Mouse (Mus musculus): ENCODE data around the gene Brf1. TPM values are rescaled to one million over a fixed set of nuclear protein-coding genes. Genes with fewer than 3 reads are reported as not detected.

The Brf1 gene
- polyA plus RNA-seq, 1 experiment from 2014 or later: 55.5 TPM

DNA sequence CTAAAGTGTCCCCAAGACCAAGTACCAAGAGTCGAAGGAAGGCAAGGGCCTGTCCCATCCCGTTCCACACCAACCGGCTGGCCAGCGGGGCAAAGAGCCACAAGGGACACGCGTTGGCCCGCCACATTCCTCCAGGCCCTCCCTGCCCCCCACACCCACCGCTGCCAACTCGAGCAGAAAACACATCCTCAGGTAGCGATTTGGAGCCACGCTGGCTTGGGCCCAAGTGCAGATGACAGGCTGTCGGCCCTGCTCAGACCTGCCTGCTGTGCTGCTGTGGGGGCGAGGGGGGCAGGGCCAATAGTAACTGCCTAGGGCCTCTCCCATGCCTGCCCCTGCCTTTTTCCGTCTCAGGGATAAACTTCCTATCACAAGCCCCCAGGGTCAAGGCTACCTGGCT lies 73.2 kb downstream of the Brf1 start:
- H3K4me3 ChIP-seq (ENCODE audit: low read length): no peak overlapping the region
- no peaks in the 10 kb centered on the region for H3K36me3 ChIP-seq (ENCODE audit: control insufficient read depth, insufficient read depth, low read length)
- peak overlapping the region; percentile 1; the same call in 1 of the 2 replicates for H3K4me2 ChIP-seq (ENCODE audit: low read depth, low read length)
- WGBS: 54% methylated on average over 14 of the region's 14 CpGs
- ATAC-seq (ENCODE audit: low read depth): no peak
- H3K27ac ChIP-seq (ENCODE audit: low read length): no peak overlapping the region
- no peaks in the 10 kb centered on the region for H3K9me3 ChIP-seq (ENCODE audit: control insufficient read depth, low read length)
- peaks cover 8% of the 10 kb centered on the region for H3K4me1 ChIP-seq (replicated peaks; ENCODE audit: control insufficient read depth, insufficient read depth, low read length)
- no peak overlapping the region for H3K9ac ChIP-seq (ENCODE audit: low read length)
- H3K27me3 ChIP-seq (ENCODE audit: control insufficient read depth, insufficient read depth, low read depth, low read length): peaks cover 47% of the 10 kb centered on the region

DNA sequence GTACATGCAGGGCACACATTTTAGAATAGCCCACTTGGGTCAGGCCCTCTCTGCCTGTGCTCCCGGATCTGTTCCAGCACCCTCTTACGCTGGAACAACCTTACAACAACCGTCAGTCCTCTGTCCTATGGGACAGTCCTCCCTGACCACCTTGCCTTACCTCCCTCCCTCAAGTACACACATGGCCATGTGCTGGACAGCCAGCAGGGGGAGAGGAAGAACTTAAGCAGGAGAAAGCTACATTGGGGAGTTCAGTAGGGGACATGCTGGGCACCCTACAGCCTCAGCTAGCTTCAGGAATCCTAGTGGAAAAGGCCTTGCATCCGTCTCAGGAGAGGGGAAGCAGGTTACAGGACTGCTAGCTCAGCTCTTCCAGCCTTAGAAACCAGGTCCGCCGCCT lies 74.6 kb downstream of the Brf1 start:
- Histone ChIP-seq H3K9me3 (ENCODE audit: control insufficient read depth, low read length) (no peaks in the 10 kb centered on the region), H3K4me2 (ENCODE audit: low read depth, low read length) (no peak overlapping the region), H3K36me3 (ENCODE audit: control insufficient read depth, insufficient read depth, low read length) (no peaks in the 10 kb centered on the region), H3K4me1 (replicated peaks; ENCODE audit: control insufficient read depth, insufficient read depth, low read length) (peaks cover 8% of the 10 kb centered on the region), H3K4me3 (ENCODE audit: low read length) (no peak overlapping the region), H3K9ac (ENCODE audit: low read length) (no peak overlapping the region), H3K27me3 (ENCODE audit: control insufficient read depth, insufficient read depth, low read depth, low read length) (peaks cover 40% of the 10 kb centered on the region), H3K27ac (ENCODE audit: low read length) (no peak overlapping the region)
- no peak for ATAC-seq (ENCODE audit: low read depth)
- 75% methylated on average over 6 of the region's 6 CpGs for WGBS

GRCm38 (mm10) chr12:112922541-112922940 lies 78.0 kb downstream of the Brf1 start:
- no peak overlapping the region for H3K27ac ChIP-seq (ENCODE audit: low read length)
- no peak for ATAC-seq (ENCODE audit: low read depth)
- H3K4me1 ChIP-seq (replicated peaks; ENCODE audit: control insufficient read depth, insufficient read depth, low read length): no peaks in the 10 kb centered on the region
- no peak overlapping the region for H3K9ac ChIP-seq (ENCODE audit: low read length)
- no peak overlapping the region for H3K4me2 ChIP-seq (ENCODE audit: low read depth, low read length)
- peaks cover 6% of the 10 kb centered on the region for H3K27me3 ChIP-seq (ENCODE audit: control insufficient read depth, insufficient read depth, low read depth, low read length)
- WGBS: 21% methylated on average over 3 of the region's 3 CpGs
- no peaks in the 10 kb centered on the region; the same call in 1 of the 2 replicates for H3K36me3 ChIP-seq (ENCODE audit: control insufficient read depth, insufficient read depth, low read length)
- H3K4me3 ChIP-seq (ENCODE audit: low read length): no peak overlapping the region
- no peaks in the 10 kb centered on the region for H3K9me3 ChIP-seq (ENCODE audit: control insufficient read depth, low read length)

GRCm38 (mm10) chr12:112921518-112921917 lies 79.0 kb downstream of the Brf1 start:
- H3K36me3 ChIP-seq (ENCODE audit: control insufficient read depth, insufficient read depth, low read length): no peaks in the 10 kb centered on the region; the same call in 1 of the 2 replicates
- H3K9ac ChIP-seq (ENCODE audit: low read length): no peak overlapping the region
- ATAC-seq (ENCODE audit: low read depth): no peak
- H3K4me2 ChIP-seq (ENCODE audit: low read depth, low read length): no peak overlapping the region
- peaks cover 2% of the 10 kb centered on the region; the same call in 1 of the 2 replicates for H3K27me3 ChIP-seq (ENCODE audit: control insufficient read depth, insufficient read depth, low read depth, low read length)
- WGBS: 55% methylated on average over 12 of the region's 12 CpGs
- H3K4me1 ChIP-seq (replicated peaks; ENCODE audit: control insufficient read depth, insufficient read depth, low read length): no peaks in the 10 kb centered on the region
- no peak overlapping the region for H3K4me3 ChIP-seq (ENCODE audit: low read length)
- no peak overlapping the region for H3K27ac ChIP-seq (ENCODE audit: low read length)
- H3K9me3 ChIP-seq (ENCODE audit: control insufficient read depth, low read length): no peaks in the 10 kb centered on the region

GRCm38 (mm10) chr12:112917906-112918305 lies 82.6 kb downstream of the Brf1 start:
- Histone ChIP-seq H3K4me2 (ENCODE audit: low read depth, low read length) (no peak overlapping the region), H3K4me1 (replicated peaks; ENCODE audit: control insufficient read depth, insufficient read depth, low read length) (no peaks in the 10 kb centered on the region), H3K4me3 (ENCODE audit: low read length) (no peak overlapping the region), H3K9ac (ENCODE audit: low read length) (no peak overlapping the region), H3K27me3 (ENCODE audit: control insufficient read depth, insufficient read depth, low read depth, low read length) (no peaks in the 10 kb centered on the region), H3K27ac (ENCODE audit: low read length) (no peak overlapping the region), H3K36me3 (ENCODE audit: control insufficient read depth, insufficient read depth, low read length) (no peaks in the 10 kb centered on the region; the same call in 1 of the 2 replicates), H3K9me3 (ENCODE audit: control insufficient read depth, low read length) (no peaks in the 10 kb centered on the region)
- ATAC-seq (ENCODE audit: low read depth): peak; percentile 34; the same call in 1 of the 2 replicates
- WGBS: 33% methylated on average over 8 of the region's 8 CpGs

DNA sequence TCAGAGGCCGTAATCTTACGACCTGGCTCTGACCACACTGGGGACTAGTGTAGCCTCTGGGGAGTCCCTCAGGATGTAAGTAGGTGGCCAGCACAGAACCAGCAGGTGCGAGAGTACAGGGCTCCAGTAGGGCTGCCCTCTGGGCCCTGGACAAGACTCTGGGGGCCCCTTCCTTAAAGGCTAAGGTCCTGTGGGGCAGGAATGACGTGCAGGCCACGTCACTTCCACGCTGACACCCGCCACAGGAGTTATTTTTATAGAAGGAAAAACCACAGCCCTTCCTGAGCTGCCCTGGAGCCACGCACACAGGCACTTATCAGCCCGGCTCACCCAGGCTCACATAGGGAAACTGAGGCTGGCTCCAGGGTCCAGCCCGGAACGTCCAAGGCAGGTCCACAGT lies 83.0 kb downstream of the Brf1 start:
- Histone ChIP-seq H3K36me3 (ENCODE audit: control insufficient read depth, insufficient read depth, low read length) (no peaks in the 10 kb centered on the region; the same call in 1 of the 2 replicates), H3K4me1 (replicated peaks; ENCODE audit: control insufficient read depth, insufficient read depth, low read length) (no peaks in the 10 kb centered on the region), H3K4me3 (ENCODE audit: low read length) (no peak overlapping the region), H3K27me3 (ENCODE audit: control insufficient read depth, insufficient read depth, low read depth, low read length) (no peaks in the 10 kb centered on the region), H3K27ac (ENCODE audit: low read length) (no peak overlapping the region), H3K4me2 (ENCODE audit: low read depth, low read length) (no peak overlapping the region), H3K9me3 (ENCODE audit: control insufficient read depth, low read length) (no peaks in the 10 kb centered on the region), H3K9ac (ENCODE audit: low read length) (no peak overlapping the region)
- 58% methylated on average over 11 of the region's 11 CpGs for WGBS
- no peak for ATAC-seq (ENCODE audit: low read depth)

DNA sequence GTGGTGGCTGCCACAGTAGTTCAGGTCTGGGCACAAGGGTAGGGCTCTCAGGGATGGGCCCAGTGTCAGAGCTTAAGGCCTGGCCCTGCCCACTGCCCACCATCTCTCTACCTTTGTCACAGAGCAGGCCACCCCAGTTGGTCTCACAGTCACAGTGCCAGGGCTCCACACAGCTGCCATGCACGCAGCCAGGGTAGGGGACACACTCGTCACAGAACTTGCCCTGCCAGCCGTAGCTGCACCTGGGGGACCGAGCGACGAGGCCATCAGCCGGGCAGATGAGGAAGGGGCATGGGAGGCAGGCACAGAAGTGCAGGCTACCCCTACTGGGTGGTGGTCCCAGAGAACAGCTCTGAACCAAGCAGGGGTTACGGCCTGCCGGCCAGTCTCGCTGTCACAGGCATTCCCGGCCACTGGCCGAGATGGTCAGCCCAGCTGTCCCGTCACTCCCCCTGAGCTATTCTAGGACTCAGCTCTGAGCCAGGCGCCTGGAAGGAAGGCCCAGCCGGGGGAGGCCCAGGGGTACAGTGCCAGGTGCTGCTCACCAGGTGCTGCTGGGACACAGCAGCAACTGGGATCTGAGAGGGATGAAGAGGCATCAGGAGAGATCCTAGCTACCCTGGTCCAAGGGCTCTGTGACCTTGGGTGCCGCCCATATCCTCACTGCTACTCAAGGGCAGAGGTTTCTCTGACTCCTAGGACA lies 83.7 kb downstream of the Brf1 start:
- no peak overlapping the region for H3K4me2 ChIP-seq (ENCODE audit: low read depth, low read length)
- ATAC-seq (ENCODE audit: low read depth): no peak
- H3K4me1 ChIP-seq (replicated peaks; ENCODE audit: control insufficient read depth, insufficient read depth, low read length): no peaks in the 10 kb centered on the region
- H3K27me3 ChIP-seq (ENCODE audit: control insufficient read depth, insufficient read depth, low read depth, low read length): no peaks in the 10 kb centered on the region
- H3K9me3 ChIP-seq (ENCODE audit: control insufficient read depth, low read length): no peaks in the 10 kb centered on the region
- no peak overlapping the region for H3K9ac ChIP-seq (ENCODE audit: low read length)
- H3K27ac ChIP-seq (ENCODE audit: low read length): no peak overlapping the region
- H3K36me3 ChIP-seq (ENCODE audit: control insufficient read depth, insufficient read depth, low read length): no peaks in the 10 kb centered on the region; the same call in 1 of the 2 replicates
- 79% methylated on average over 16 of the region's 16 CpGs for WGBS
- H3K4me3 ChIP-seq (ENCODE audit: low read length): no peak overlapping the region

DNA sequence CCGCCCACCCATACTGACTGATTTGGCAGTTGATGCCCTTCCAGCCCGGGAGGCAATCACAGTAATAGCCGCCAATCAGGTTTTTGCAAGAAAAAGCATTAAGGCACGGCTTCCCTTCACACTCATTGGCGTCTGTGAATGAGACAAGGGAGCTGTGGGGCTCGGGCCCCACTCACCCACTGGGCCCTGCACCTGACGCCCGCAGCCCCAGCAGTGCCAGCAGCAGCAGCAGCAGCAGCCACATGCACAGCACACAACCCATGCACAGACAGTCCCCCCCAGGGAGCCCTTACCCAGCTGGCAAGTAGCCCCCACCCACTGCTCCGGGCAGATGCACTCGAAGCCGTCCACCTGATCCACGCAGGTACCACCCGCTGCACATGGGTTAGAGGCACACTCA lies 84.9 kb downstream of the Brf1 start:
- H3K9me3 ChIP-seq (ENCODE audit: control insufficient read depth, low read length): no peaks in the 10 kb centered on the region
- H3K36me3 ChIP-seq (ENCODE audit: control insufficient read depth, insufficient read depth, low read length): no peaks in the 10 kb centered on the region; the same call in 1 of the 2 replicates
- H3K27me3 ChIP-seq (ENCODE audit: control insufficient read depth, insufficient read depth, low read depth, low read length): no peaks in the 10 kb centered on the region
- 83% methylated on average over 13 of the region's 13 CpGs for WGBS
- H3K27ac ChIP-seq (ENCODE audit: low read length): no peak overlapping the region
- H3K4me3 ChIP-seq (ENCODE audit: low read length): no peak overlapping the region
- no peak overlapping the region for H3K4me2 ChIP-seq (ENCODE audit: low read depth, low read length)
- no peak overlapping the region for H3K9ac ChIP-seq (ENCODE audit: low read length)
- ATAC-seq (ENCODE audit: low read depth): no peak
- no peaks in the 10 kb centered on the region for H3K4me1 ChIP-seq (replicated peaks; ENCODE audit: control insufficient read depth, insufficient read depth, low read length)

- WGBS: 56% methylated on average over 11 of the region's 11 CpGs
- Histone ChIP-seq H3K27ac (ENCODE audit: low read length) (no peak overlapping the region), H3K4me3 (ENCODE audit: low read length) (no peak overlapping the region), H3K4me2 (ENCODE audit: low read depth, low read length) (no peak overlapping the region), H3K4me1 (replicated peaks; ENCODE audit: control insufficient read depth, insufficient read depth, low read length) (no peaks in the 10 kb centered on the region), H3K36me3 (ENCODE audit: control insufficient read depth, insufficient read depth, low read length) (no peaks in the 10 kb centered on the region), H3K27me3 (ENCODE audit: control insufficient read depth, insufficient read depth, low read depth, low read length) (no peaks in the 10 kb centered on the region), H3K9me3 (ENCODE audit: control insufficient read depth, low read length) (no peaks in the 10 kb centered on the region), H3K9ac (ENCODE audit: low read length) (no peak overlapping the region)
- ATAC-seq (ENCODE audit: low read depth): 0 out of 2 replicates have a peak, but pooled peaks have one; percentile 11
These were observed 86.0 kb downstream of the Brf1 start for GRCm38 (mm10) chr12:112914527-112914926.
